Mouse (Mus musculus): ENCODE results near the gene Rrad. TPM values are rescaled to one million over a fixed set of nuclear protein-coding genes. Genes with fewer than 3 reads are reported as not detected.
"Not testable (repeated sequence)": the region's sequence is repeated elsewhere in the genome, so short reads cannot be mapped to it uniquely, and the experiment has no call there.

Rrad gene
- total RNA-seq (2014; rRNA removed), result 3.0 and 3.5 TPM in 2 replicates
- 3.3 and 3.4 TPM in 2 replicates for polyA plus RNA-seq (2015; fragmentation: Nextera tagmentation; extraction: Ambion mirVana)

DNA sequence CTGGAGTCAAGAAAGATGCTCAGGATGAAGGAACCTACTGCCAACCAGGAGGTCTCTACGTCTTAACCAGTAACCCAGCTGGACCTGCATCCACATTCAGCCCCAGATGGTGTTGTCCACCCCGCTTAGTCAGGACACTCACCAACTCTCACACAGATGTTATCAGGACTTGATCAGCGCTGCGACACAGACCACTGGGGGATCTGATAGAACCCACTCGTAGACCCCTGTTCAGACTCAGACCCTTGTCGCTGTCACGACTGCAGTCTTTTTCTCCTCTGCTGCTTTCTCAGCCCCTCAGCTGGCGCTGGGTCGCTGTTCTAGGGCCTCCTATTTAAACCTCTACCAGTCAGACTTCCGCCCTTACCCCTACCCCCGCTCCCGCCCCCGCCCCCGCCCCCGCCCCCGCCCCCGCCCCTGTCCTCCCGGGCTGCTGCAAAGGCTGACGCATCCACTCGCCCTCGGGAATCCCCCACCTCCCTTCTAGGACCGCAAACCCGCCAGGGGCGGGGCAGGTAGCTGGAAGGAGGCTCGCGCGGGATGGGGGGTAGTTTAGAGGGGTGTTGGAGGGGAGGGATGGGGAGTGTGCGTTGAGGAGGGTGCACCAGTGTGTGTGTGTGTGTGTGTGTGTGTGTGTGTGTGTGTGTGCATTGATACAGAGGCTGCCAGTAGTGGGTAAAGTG lies at the start of gene Rrad:
Rrad (minus strand) TSS at position 347 of the 683 bp plus-strand sequence.
- no peak for TF ChIP-seq CTCF (IDR thresholded peaks at IDR 0.05)

GRCm38 (mm10) chr8:104655614-104656013 lies 24.5 kb upstream of the Rrad start:
- no peaks in the 10 kb centered on the region for H3K36me3 ChIP-seq (ENCODE audit: insufficient read depth, low read length)
- H3K27ac ChIP-seq (ENCODE audit: low read depth, low read length), result no peak overlapping the region
- WGBS, result 78% methylated on average over 4 of the region's 4 CpGs
- TF ChIP-seq CTCF (IDR thresholded peaks at IDR 0.05), result no peak
- no peak for ATAC-seq (ENCODE audit: low FRiP score)
- no peaks in the 10 kb centered on the region for H3K9me3 ChIP-seq (ENCODE audit: low read length)
- H3K27me3 ChIP-seq (ENCODE audit: insufficient read depth, low read length), result no peaks in the 10 kb centered on the region
- no peak overlapping the region for H3K4me3 ChIP-seq (ENCODE audit: low read depth, low read length)
- H3K9ac ChIP-seq (replicated peaks; ENCODE audit: low read length, poor library complexity, severe bottlenecking), result no peak overlapping the region
- H3K4me2 ChIP-seq (ENCODE audit: low read depth, low read length, poor library complexity, severe bottlenecking), result no peak overlapping the region
- no peak for DNase-seq (ENCODE audit: low spot score)
- no peaks in the 10 kb centered on the region for H3K4me1 ChIP-seq (ENCODE audit: insufficient read depth, low read length)

More for the DNA sequence above, at the start of gene Rrad:
- Histone ChIP-seq H3K27me3 (ENCODE audit: insufficient read depth, low read length) (peaks cover 4% of the 10 kb centered on the region; the same call in 1 of the 2 replicates), H3K4me3 (ENCODE audit: low read depth, low read length) (peak within 1 kb of the TSS; percentile 36), H3K4me1 (ENCODE audit: insufficient read depth, low read length) (peaks cover 11% of the 10 kb centered on the region), H3K36me3 (ENCODE audit: insufficient read depth, low read length) (peaks cover 3% of the 10 kb centered on the region; the same call in 1 of the 2 replicates), H3K27ac (ENCODE audit: low read depth, low read length) (0 out of 2 replicates have a peak within 1 kb of the TSS, but pooled peaks have one; percentile 38), H3K9me3 (ENCODE audit: low read length) (no peaks in the 10 kb centered on the region), H3K9ac (replicated peaks; ENCODE audit: low read length, poor library complexity, severe bottlenecking) (peak within 1 kb of the TSS; percentile 46), H3K4me2 (ENCODE audit: low read depth, low read length, poor library complexity, severe bottlenecking) (peak within 1 kb of the TSS; percentile 58)
- WGBS, result under 1% methylated on average over 18 of the region's 28 CpGs
- ATAC-seq (ENCODE audit: low FRiP score) (peak; percentile 24; the same call in 1 of the 2 replicates), DNase-seq (ENCODE audit: low spot score) (peak; percentile 17)

- H3K36me3 ChIP-seq (ENCODE audit: insufficient read depth, low read length), result no peaks in the 10 kb centered on the region
- H3K27me3 ChIP-seq (ENCODE audit: insufficient read depth, low read length), result no peaks in the 10 kb centered on the region
- H3K4me1 ChIP-seq (ENCODE audit: insufficient read depth, low read length), result no peaks in the 10 kb centered on the region
- DNase-seq (ENCODE audit: low spot score) (peak; percentile 95), ATAC-seq (ENCODE audit: low FRiP score) (peak; percentile 93)
- under 1% methylated on average over 3 of the region's 3 CpGs for WGBS
- H3K4me3 ChIP-seq (ENCODE audit: low read depth, low read length), result no peak overlapping the region
- no peak overlapping the region for H3K4me2 ChIP-seq (ENCODE audit: low read depth, low read length, poor library complexity, severe bottlenecking)
- H3K27ac ChIP-seq (ENCODE audit: low read depth, low read length), result no peak overlapping the region
- H3K9me3 ChIP-seq (ENCODE audit: low read length), result no peaks in the 10 kb centered on the region
- H3K9ac ChIP-seq (replicated peaks; ENCODE audit: low read length, poor library complexity, severe bottlenecking), result no peak overlapping the region
- TF ChIP-seq CTCF (IDR thresholded peaks at IDR 0.05), result peak; percentile 99
These were observed 23.9 kb upstream of the Rrad start for GRCm38 (mm10) chr8:104654984-104655383.

- not testable (repeated sequence) for H3K9me3 ChIP-seq (ENCODE audit: low read length); DNase-seq (ENCODE audit: low spot score); H3K4me2 ChIP-seq (ENCODE audit: low read depth, low read length, poor library complexity, severe bottlenecking); H3K9ac ChIP-seq (replicated peaks; ENCODE audit: low read length, poor library complexity, severe bottlenecking); H3K27ac ChIP-seq (ENCODE audit: low read depth, low read length); H3K27me3 ChIP-seq (ENCODE audit: insufficient read depth, low read length); H3K36me3 ChIP-seq (ENCODE audit: insufficient read depth, low read length); H3K4me3 ChIP-seq (ENCODE audit: low read depth, low read length); ATAC-seq (ENCODE audit: low FRiP score)
- H3K4me1 ChIP-seq (ENCODE audit: insufficient read depth, low read length), result peaks cover 10% of the 10 kb centered on the region; the same call in 1 of the 2 replicates
- peak; percentile 46 for TF ChIP-seq CTCF (IDR thresholded peaks at IDR 0.05)
- WGBS, result 67% methylated on average over 3 of the region's 3 CpGs
These were observed 13.1 kb upstream of the Rrad start for GRCm38 (mm10) chr8:104644187-104644586.

- Histone ChIP-seq H3K9ac (replicated peaks; ENCODE audit: low read length, poor library complexity, severe bottlenecking) (peak overlapping the region; percentile 71), H3K4me3 (ENCODE audit: low read depth, low read length) (peak overlapping the region; percentile 67), H3K4me2 (ENCODE audit: low read depth, low read length, poor library complexity, severe bottlenecking) (peak overlapping the region; percentile 63), H3K27ac (ENCODE audit: low read depth, low read length) (peak overlapping the region; percentile 84), H3K36me3 (ENCODE audit: insufficient read depth, low read length) (no peaks in the 10 kb centered on the region), H3K4me1 (ENCODE audit: insufficient read depth, low read length) (peaks cover 10% of the 10 kb centered on the region; the same call in 1 of the 2 replicates), H3K27me3 (ENCODE audit: insufficient read depth, low read length) (no peaks in the 10 kb centered on the region), H3K9me3 (ENCODE audit: low read length) (no peaks in the 10 kb centered on the region)
- WGBS, result 72% methylated on average over 6 of the region's 6 CpGs
- ATAC-seq (ENCODE audit: low FRiP score), result peak; percentile 25
- TF ChIP-seq CTCF (IDR thresholded peaks at IDR 0.05), result no peak
- DNase-seq (ENCODE audit: low spot score), result no peak
These were observed 11.2 kb upstream of the Rrad start for GRCm38 (mm10) chr8:104642324-104642654.

Data from midbrain, postnatal 0 days (tissue).